Mouse (Mus musculus): Measurements from ENCODE around the gene Cmc2. TPM values are rescaled to one million over a fixed set of nuclear protein-coding genes. Genes with fewer than 3 reads are reported as not detected.

Cmc2 gene
- polyA plus RNA-seq, 1 experiment from 2014 or later, result 36.3 TPM

DNA sequence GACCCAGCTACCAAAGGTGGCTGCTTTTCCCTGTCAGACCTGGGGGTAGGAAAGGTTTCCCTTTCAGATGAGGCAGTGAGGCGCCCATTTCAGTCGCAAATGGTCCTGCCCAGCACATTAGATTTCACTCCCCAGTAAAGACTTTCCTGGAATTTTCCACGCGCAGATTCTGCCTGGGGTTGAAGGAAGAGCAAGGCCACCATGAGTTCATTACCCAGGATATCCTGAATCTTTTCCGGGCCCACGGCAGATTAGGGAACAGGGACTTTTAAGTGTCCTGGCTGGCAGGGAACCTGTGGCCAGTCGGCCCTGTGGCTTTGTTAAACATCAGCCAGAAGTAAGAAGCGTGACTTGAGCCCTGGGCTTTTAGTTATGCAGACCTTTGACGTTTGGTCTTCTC is 53.9 kb downstream of the Cmc2 start:
- Histone ChIP-seq H3K4me1 (replicated peaks; ENCODE audit: control insufficient read depth, insufficient read depth, low read length) (0 out of 2 replicates have a peak, but pooled peaks cover 6% of the 10 kb centered on the region), H3K36me3 (replicated peaks; ENCODE audit: control insufficient read depth, insufficient read depth) (no peaks in the 10 kb centered on the region), H3K27me3 (ENCODE audit: control insufficient read depth, insufficient read depth, low read length) (peaks cover 14% of the 10 kb centered on the region), H3K4me3 (replicated peaks; ENCODE audit: low read length) (no peak overlapping the region), H3K9me3 (ENCODE audit: control insufficient read depth, low read length) (no peaks in the 10 kb centered on the region), H3K9ac (no peak overlapping the region), H3K27ac (no peak overlapping the region), H3K4me2 (replicated peaks) (no peak overlapping the region)
- WGBS, result 69% methylated on average over 9 of the region's 9 CpGs
- no peak for DNase-seq (ENCODE audit: low spot score)
- no peak for ATAC-seq (ENCODE audit: low FRiP score)

DNA sequence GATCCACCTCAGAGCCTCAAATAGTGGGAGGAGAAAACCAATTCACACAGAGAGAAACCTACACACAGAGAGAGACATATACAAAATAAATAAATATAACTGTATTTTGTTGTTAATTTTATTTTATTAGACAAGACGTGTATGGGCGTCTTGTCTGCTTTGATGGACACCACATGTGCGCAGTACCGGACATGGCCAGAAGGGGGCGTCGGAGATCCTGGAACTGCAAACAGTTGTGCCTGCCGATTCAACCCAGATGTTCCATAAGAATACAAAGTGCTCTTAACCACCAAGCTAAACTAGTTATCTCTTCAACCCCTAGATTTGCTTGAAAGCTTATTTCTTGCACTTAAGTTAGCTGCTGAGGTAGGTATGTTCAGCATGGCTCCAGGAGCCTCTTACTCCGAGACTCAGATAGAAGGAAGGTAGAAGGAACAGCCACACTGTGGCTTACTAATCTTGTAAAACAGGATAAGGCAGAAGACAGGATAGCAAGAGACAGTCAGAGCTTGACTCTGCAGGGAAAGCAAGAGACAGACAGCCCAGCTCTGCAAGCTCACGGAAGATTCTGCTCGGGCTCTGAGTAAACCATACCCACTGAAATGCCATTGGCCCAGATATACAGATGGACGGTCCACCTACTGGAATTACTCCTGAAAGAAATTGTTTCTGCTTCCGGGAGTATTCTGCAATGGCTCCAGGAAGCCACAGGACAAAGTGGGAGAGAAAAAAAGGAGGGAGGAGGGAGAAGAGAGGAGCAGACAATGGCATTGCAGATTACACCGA is 54.9 kb downstream of the Cmc2 start:
- DNase-seq (ENCODE audit: low spot score) (no peak), ATAC-seq (ENCODE audit: low FRiP score) (no peak)
- Histone ChIP-seq H3K4me1 (replicated peaks; ENCODE audit: control insufficient read depth, insufficient read depth, low read length) (0 out of 2 replicates have a peak, but pooled peaks cover 6% of the 10 kb centered on the region), H3K9me3 (ENCODE audit: control insufficient read depth, low read length) (no peaks in the 10 kb centered on the region), H3K27me3 (ENCODE audit: control insufficient read depth, insufficient read depth, low read length) (peaks cover 14% of the 10 kb centered on the region), H3K36me3 (replicated peaks; ENCODE audit: control insufficient read depth, insufficient read depth) (no peaks in the 10 kb centered on the region), H3K9ac (no peak overlapping the region), H3K4me3 (replicated peaks; ENCODE audit: low read length) (no peak overlapping the region), H3K27ac (no peak overlapping the region), H3K4me2 (replicated peaks) (no peak overlapping the region)
- WGBS, result 75% methylated on average over 13 of the region's 13 CpGs

GRCm38 (mm10) chr8:116864514-116864913 is 56.7 kb downstream of the Cmc2 start:
- no peak overlapping the region for H3K9ac ChIP-seq
- H3K4me3 ChIP-seq (replicated peaks; ENCODE audit: low read length), result no peak overlapping the region
- no peak for DNase-seq (ENCODE audit: low spot score)
- WGBS, result 89% methylated on average over 3 of the region's 3 CpGs
- H3K4me1 ChIP-seq (replicated peaks; ENCODE audit: control insufficient read depth, insufficient read depth, low read length), result 0 out of 2 replicates have a peak, but pooled peaks cover 6% of the 10 kb centered on the region
- no peak overlapping the region for H3K4me2 ChIP-seq (replicated peaks)
- ATAC-seq (ENCODE audit: low FRiP score), result no peak
- H3K36me3 ChIP-seq (replicated peaks; ENCODE audit: control insufficient read depth, insufficient read depth), result no peaks in the 10 kb centered on the region
- no peak overlapping the region for H3K27ac ChIP-seq
- H3K9me3 ChIP-seq (ENCODE audit: control insufficient read depth, low read length), result no peaks in the 10 kb centered on the region
- peaks cover 14% of the 10 kb centered on the region for H3K27me3 ChIP-seq (ENCODE audit: control insufficient read depth, insufficient read depth, low read length)

- no peak overlapping the region for H3K4me3 ChIP-seq (replicated peaks; ENCODE audit: low read length)
- H3K4me2 ChIP-seq (replicated peaks), result no peak overlapping the region
- H3K27ac ChIP-seq, result no peak overlapping the region
- H3K36me3 ChIP-seq (replicated peaks; ENCODE audit: control insufficient read depth, insufficient read depth), result no peaks in the 10 kb centered on the region
- H3K9ac ChIP-seq, result no peak overlapping the region
- ATAC-seq (ENCODE audit: low FRiP score) (no peak), DNase-seq (ENCODE audit: low spot score) (no peak)
- no peaks in the 10 kb centered on the region for H3K9me3 ChIP-seq (ENCODE audit: control insufficient read depth, low read length)
- 0 out of 2 replicates have a peak, but pooled peaks cover 6% of the 10 kb centered on the region for H3K4me1 ChIP-seq (replicated peaks; ENCODE audit: control insufficient read depth, insufficient read depth, low read length)
- peaks cover 14% of the 10 kb centered on the region for H3K27me3 ChIP-seq (ENCODE audit: control insufficient read depth, insufficient read depth, low read length)
- 58% methylated on average over 9 of the region's 9 CpGs for WGBS
Measured at GRCm38 (mm10) chr8:116864022-116864387, 57.2 kb downstream of the Cmc2 start.

- Histone ChIP-seq H3K36me3 (replicated peaks; ENCODE audit: control insufficient read depth, insufficient read depth) (no peaks in the 10 kb centered on the region), H3K9me3 (ENCODE audit: control insufficient read depth, low read length) (no peaks in the 10 kb centered on the region), H3K27ac (no peak overlapping the region), H3K9ac (0 out of 2 replicates have a peak overlapping the region, but pooled peaks have one; percentile 39), H3K4me1 (replicated peaks; ENCODE audit: control insufficient read depth, insufficient read depth, low read length) (0 out of 2 replicates have a peak, but pooled peaks cover 6% of the 10 kb centered on the region), H3K27me3 (ENCODE audit: control insufficient read depth, insufficient read depth, low read length) (peaks cover 14% of the 10 kb centered on the region), H3K4me3 (replicated peaks; ENCODE audit: low read length) (peak overlapping the region; percentile 27), H3K4me2 (replicated peaks) (peak overlapping the region; percentile 55)
- ATAC-seq (ENCODE audit: low FRiP score) (0 out of 2 replicates have a peak, but pooled peaks have one; percentile 43), DNase-seq (ENCODE audit: low spot score) (peak; percentile 59)
- 3% methylated on average over 30 of the region's 30 CpGs for WGBS
Measured at GRCm38 (mm10) chr8:116863357-116864021, 57.8 kb downstream of the Cmc2 start.

GRCm38 (mm10) chr8:116862191-116862590 is 59.1 kb downstream of the Cmc2 start:
- Histone ChIP-seq H3K27ac (no peak overlapping the region), H3K4me2 (replicated peaks) (no peak overlapping the region), H3K4me3 (replicated peaks; ENCODE audit: low read length) (no peak overlapping the region), H3K27me3 (ENCODE audit: control insufficient read depth, insufficient read depth, low read length) (peaks cover 14% of the 10 kb centered on the region), H3K9ac (no peak overlapping the region), H3K4me1 (replicated peaks; ENCODE audit: control insufficient read depth, insufficient read depth, low read length) (0 out of 2 replicates have a peak, but pooled peaks cover 6% of the 10 kb centered on the region), H3K36me3 (replicated peaks; ENCODE audit: control insufficient read depth, insufficient read depth) (no peaks in the 10 kb centered on the region), H3K9me3 (ENCODE audit: control insufficient read depth, low read length) (no peaks in the 10 kb centered on the region)
- DNase-seq (ENCODE audit: low spot score) (no peak), ATAC-seq (ENCODE audit: low FRiP score) (no peak)
- 92% methylated on average over 4 of the region's 4 CpGs for WGBS

- no peaks in the 10 kb centered on the region for H3K4me1 ChIP-seq (replicated peaks; ENCODE audit: control insufficient read depth, insufficient read depth, low read length)
- DNase-seq (ENCODE audit: low spot score) (no peak), ATAC-seq (ENCODE audit: low FRiP score) (no peak)
- no peaks in the 10 kb centered on the region for H3K27me3 ChIP-seq (ENCODE audit: control insufficient read depth, insufficient read depth, low read length)
- H3K36me3 ChIP-seq (replicated peaks; ENCODE audit: control insufficient read depth, insufficient read depth), result no peaks in the 10 kb centered on the region
- 90% methylated on average over 11 of the region's 11 CpGs for WGBS
- H3K9ac ChIP-seq, result no peak overlapping the region
- H3K9me3 ChIP-seq (ENCODE audit: control insufficient read depth, low read length), result no peaks in the 10 kb centered on the region
- H3K4me3 ChIP-seq (replicated peaks; ENCODE audit: low read length), result no peak overlapping the region
- H3K4me2 ChIP-seq (replicated peaks), result no peak overlapping the region
- H3K27ac ChIP-seq, result no peak overlapping the region
Measured at GRCm38 (mm10) chr8:116852042-116852441, 69.2 kb downstream of the Cmc2 start.

- no peaks in the 10 kb centered on the region for H3K36me3 ChIP-seq (replicated peaks; ENCODE audit: control insufficient read depth, insufficient read depth)
- H3K4me1 ChIP-seq (replicated peaks; ENCODE audit: control insufficient read depth, insufficient read depth, low read length), result no peaks in the 10 kb centered on the region
- DNase-seq (ENCODE audit: low spot score) (no peak), ATAC-seq (ENCODE audit: low FRiP score) (no peak)
- no peak overlapping the region for H3K9ac ChIP-seq
- H3K27ac ChIP-seq, result no peak overlapping the region
- H3K4me3 ChIP-seq (replicated peaks; ENCODE audit: low read length), result no peak overlapping the region
- H3K9me3 ChIP-seq (ENCODE audit: control insufficient read depth, low read length), result no peaks in the 10 kb centered on the region
- 82% methylated on average over 3 of the region's 3 CpGs for WGBS
- H3K27me3 ChIP-seq (ENCODE audit: control insufficient read depth, insufficient read depth, low read length), result no peaks in the 10 kb centered on the region
- H3K4me2 ChIP-seq (replicated peaks), result no peak overlapping the region
Measured at GRCm38 (mm10) chr8:116848042-116848441, 73.2 kb downstream of the Cmc2 start.

DNA sequence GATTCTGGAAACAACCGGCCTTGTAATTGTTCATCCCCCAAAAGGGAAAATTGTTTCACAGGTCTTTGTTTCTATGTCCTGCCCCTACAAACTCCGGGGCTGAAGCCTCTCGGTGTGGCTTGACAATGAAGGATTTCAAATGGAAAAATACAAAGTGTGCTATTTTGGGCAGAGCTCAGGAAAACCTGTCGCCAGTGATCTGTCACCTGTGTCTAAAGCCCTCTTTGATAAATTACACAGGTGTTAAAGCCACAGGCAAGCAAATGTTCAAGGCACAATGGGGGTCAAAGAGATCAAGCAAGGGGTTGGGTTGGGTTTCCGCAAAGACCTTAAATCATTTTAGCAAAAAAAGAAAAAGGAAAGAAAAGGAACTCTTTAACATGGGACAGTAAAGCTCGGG is 78.6 kb downstream of the Cmc2 start:
- Histone ChIP-seq H3K4me2 (replicated peaks) (no peak overlapping the region), H3K9ac (no peak overlapping the region), H3K4me1 (replicated peaks; ENCODE audit: control insufficient read depth, insufficient read depth, low read length) (no peaks in the 10 kb centered on the region), H3K27ac (no peak overlapping the region), H3K9me3 (ENCODE audit: control insufficient read depth, low read length) (no peaks in the 10 kb centered on the region), H3K4me3 (replicated peaks; ENCODE audit: low read length) (no peak overlapping the region), H3K36me3 (replicated peaks; ENCODE audit: control insufficient read depth, insufficient read depth) (no peaks in the 10 kb centered on the region), H3K27me3 (ENCODE audit: control insufficient read depth, insufficient read depth, low read length) (no peaks in the 10 kb centered on the region)
- 81% methylated on average over 6 of the region's 6 CpGs for WGBS
- DNase-seq (ENCODE audit: low spot score) (no peak), ATAC-seq (ENCODE audit: low FRiP score) (no peak)
